Mouse (Mus musculus): Measurements from ENCODE around the gene Gm10251. TPM values are rescaled to one million over a fixed set of nuclear protein-coding genes. Genes with fewer than 3 reads are reported as not detected.
"Not testable (repeated sequence)": the region's sequence is repeated elsewhere in the genome, so short reads cannot be mapped to it uniquely, and the experiment has no call there.

Gm10251 gene
- polyA plus RNA-seq (2015; fragmentation: Nextera tagmentation; extraction: Ambion mirVana): not detected in 2 replicates

DNA sequence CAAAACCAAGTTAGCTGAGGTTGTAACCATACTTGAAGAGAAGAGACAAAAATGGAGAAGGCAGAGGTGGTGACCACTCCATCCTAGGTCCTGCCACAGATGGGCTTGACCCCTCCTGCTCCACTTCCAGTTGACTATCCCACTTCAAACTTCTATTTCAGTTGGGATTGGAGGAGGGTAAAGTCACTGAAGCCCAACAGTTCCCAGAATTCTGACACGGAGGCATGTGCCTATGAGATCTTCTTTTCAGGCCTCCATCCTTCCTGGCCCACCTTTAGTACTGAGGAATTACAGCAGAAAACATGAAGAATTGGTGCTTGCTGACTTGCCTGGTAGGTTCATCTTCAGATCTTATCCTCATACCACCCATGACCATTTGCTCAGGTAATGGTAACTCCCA is at the start of gene Gm10251:
Gene Gm10251, minus strand, starts transcription at position 101 of the 400 bp plus-strand sequence.
- not testable (repeated sequence) for H3K4me3 ChIP-seq (replicated peaks); H3K9ac ChIP-seq; H3K27me3 ChIP-seq; H3K4me1 ChIP-seq (replicated peaks); H3K9me3 ChIP-seq (replicated peaks); H3K4me2 ChIP-seq; ATAC-seq (ENCODE audit: low read depth); H3K36me3 ChIP-seq; H3K27ac ChIP-seq; DNase-seq
- no CpG with 5 or more reads among the region's 1 CpGs for WGBS (ENCODE audit: insufficient replicate concordance)

DNA sequence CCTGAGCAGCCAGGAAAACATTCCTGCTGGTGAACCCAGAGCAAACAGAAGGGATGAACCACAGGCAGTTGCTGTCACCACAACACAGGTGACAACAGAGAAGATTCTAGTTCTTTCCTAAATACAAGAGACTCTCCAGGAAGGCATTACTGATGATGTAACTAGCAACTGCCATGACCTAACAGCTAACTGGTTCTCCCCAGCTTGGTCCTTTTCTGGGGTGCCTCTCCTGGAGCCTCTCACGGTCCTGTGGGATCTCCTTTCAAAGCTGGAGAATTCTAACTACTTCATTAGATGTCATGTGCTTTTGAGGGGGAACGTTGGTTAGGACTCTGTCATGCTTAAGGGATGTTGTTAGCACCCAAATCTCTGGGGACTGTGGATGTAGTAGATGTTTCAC is 36.2 kb upstream of the Gm10251 start, which contains the start of gene Gm8050:
Gene Gm8050, minus strand, starts transcription at position 101 of the 400 bp plus-strand sequence.
- not testable (repeated sequence) for H3K4me1 ChIP-seq (replicated peaks); ATAC-seq (ENCODE audit: low read depth); H3K9me3 ChIP-seq (replicated peaks); H3K4me3 ChIP-seq (replicated peaks); H3K9ac ChIP-seq; H3K4me2 ChIP-seq; DNase-seq; H3K27ac ChIP-seq; H3K36me3 ChIP-seq; H3K27me3 ChIP-seq
- WGBS (ENCODE audit: insufficient replicate concordance): 25% methylated on average over 1 of the region's 2 CpGs

DNA sequence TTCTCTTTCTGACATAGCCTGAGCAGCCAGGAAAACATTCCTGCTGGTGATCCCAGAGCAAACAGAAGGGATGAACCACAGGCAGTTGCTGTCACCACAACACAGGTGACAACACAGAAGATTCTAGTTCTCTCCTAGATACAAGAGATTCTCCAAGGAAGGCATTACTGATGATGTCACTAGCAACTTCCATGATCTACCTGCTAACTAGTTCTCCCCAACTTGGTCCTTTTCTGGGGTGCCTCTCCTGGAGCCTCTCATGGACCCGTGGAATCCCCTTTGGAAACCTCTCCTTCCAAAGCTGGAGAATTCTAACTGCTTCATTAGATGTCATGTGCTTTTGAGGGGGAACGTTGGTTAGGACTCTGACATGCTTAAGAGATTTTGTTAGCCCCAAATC is 61.7 kb downstream of the Gm10251 start, which contains the start of gene Gm3460:
Gene Gm3460, minus strand, starts transcription at position 101 of the 400 bp plus-strand sequence.
- 47% methylated on average over 1 of the region's 2 CpGs for WGBS (ENCODE audit: insufficient replicate concordance)
- DNase-seq; H3K4me2 ChIP-seq; H3K4me1 ChIP-seq (replicated peaks); H3K27me3 ChIP-seq; H3K9me3 ChIP-seq (replicated peaks); H3K36me3 ChIP-seq; H3K9ac ChIP-seq; H3K27ac ChIP-seq; H3K4me3 ChIP-seq (replicated peaks); ATAC-seq (ENCODE audit: low read depth): not testable (repeated sequence)

DNA sequence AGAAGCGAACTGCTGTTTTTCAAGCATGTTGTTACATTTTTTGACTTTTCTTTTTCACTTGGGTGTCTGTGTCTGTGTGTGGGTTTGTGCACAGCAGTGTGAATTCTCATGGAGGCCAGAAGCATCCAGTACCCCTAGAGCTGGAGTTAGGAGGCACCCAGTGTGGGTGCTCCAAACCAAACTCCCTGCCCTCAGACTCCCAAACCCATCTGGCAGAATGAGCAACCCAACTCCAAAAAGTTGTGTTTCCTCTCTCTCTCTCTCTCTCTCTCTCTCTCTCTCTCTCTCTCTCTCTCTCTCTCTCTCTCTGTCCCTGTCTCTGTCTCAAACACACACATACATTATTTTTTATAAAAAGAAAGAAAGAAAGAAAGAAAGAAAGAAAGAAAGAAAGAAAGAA is 77.5 kb downstream of the Gm10251 start:
- H3K27ac ChIP-seq; H3K4me1 ChIP-seq (replicated peaks); H3K9ac ChIP-seq; H3K4me2 ChIP-seq; H3K27me3 ChIP-seq; H3K4me3 ChIP-seq (replicated peaks); H3K9me3 ChIP-seq (replicated peaks); ATAC-seq (ENCODE audit: low read depth); H3K36me3 ChIP-seq; DNase-seq: not testable (repeated sequence)
- WGBS (ENCODE audit: insufficient replicate concordance): no CpG with 5 or more reads among the region's 1 CpGs

DNA sequence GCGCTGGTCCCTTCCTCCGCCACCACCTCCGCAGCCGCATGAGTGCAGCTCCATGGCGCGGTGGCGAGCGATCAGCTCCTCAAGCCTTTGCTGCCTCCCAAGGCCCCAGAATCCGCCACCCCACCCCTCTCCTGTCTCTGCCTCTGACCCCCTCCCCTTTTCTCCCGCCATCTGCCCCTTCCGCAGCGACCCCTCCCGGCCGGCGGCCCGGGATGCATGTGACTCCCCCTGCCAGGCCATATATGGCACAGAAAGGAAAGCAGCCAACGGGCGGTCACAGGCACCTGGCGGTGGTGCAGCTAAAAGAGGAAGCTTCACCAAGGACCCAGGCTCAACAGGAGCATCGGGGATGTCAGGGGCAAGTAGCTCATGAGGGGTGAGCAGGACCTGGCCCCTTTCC is 79.0 kb downstream of the Gm10251 start:
- not testable (repeated sequence) for H3K4me1 ChIP-seq (replicated peaks); H3K4me3 ChIP-seq (replicated peaks); ATAC-seq (ENCODE audit: low read depth); H3K36me3 ChIP-seq; H3K27ac ChIP-seq; H3K9ac ChIP-seq; H3K9me3 ChIP-seq (replicated peaks); H3K27me3 ChIP-seq; DNase-seq
- H3K4me2 ChIP-seq: peak overlapping the region; percentile 36
- 10% methylated on average over 18 of the region's 20 CpGs for WGBS (ENCODE audit: insufficient replicate concordance)

DNA sequence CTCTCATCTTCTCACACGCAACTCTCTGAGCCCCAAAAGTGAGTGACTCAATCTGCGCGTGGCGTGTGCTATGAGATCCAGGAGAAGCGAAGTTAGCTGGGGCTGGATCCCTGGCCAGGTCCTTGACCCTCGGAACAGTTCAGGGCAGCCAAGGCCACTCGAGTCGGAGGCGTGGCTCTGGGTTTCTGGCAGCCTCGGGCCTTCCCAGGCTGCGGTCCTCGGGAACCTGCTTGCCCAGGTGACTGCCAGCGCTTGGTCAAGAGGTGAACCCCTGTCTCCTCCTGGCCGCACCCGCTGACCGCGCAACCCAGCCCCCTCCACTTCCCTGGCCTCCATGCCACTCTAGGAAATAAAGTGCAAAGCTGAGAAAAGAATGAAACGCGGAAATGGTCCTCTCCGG is 79.4 kb downstream of the Gm10251 start:
- H3K36me3 ChIP-seq; H3K4me3 ChIP-seq (replicated peaks); ATAC-seq (ENCODE audit: low read depth); H3K9ac ChIP-seq; H3K9me3 ChIP-seq (replicated peaks); H3K27ac ChIP-seq; DNase-seq; H3K4me1 ChIP-seq (replicated peaks); H3K27me3 ChIP-seq: not testable (repeated sequence)
- H3K4me2 ChIP-seq: peak overlapping the region; percentile 36
- WGBS (ENCODE audit: insufficient replicate concordance): 7% methylated on average over 17 of the region's 20 CpGs

DNA sequence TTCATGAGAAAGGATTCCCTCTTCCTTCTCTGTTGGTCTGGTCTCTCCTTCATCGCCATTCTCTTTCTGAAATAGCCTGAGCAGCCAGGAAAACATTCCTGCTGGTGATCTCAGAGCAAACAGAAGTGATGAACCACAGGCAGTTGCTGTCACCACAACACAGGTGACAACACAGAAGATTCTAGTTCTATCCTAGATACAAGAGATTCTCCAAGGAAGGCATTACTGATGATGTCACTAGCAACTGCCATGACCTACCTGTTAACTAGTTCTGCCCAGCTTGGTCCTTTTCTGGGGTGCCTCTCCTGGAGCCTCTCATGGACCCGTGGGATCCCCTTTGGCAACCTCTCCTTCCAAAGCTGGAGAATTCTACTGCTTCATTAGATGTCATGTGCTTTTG is 93.5 kb downstream of the Gm10251 start, which contains the start of gene Gm3629:
Gene Gm3629, minus strand, starts transcription at position 101 of the 400 bp plus-strand sequence.
- not testable (repeated sequence) for H3K27ac ChIP-seq; H3K36me3 ChIP-seq; DNase-seq; ATAC-seq (ENCODE audit: low read depth); H3K9ac ChIP-seq; H3K4me2 ChIP-seq; H3K27me3 ChIP-seq; H3K4me3 ChIP-seq (replicated peaks); H3K9me3 ChIP-seq (replicated peaks); H3K4me1 ChIP-seq (replicated peaks)
- WGBS (ENCODE audit: insufficient replicate concordance): 22% methylated on average over 1 of the region's 2 CpGs

Other genes starting within 250 kb of the Gm10251 start
- not detected in 2 replicates for gene Gm3594, start 239.6 kb downstream of the Gm10251 start, polyA plus RNA-seq (2015; fragmentation: Nextera tagmentation; extraction: Ambion mirVana)
- not detected in 2 replicates for gene Gm8356, start 146.9 kb downstream of the Gm10251 start, polyA plus RNA-seq (2015; fragmentation: Nextera tagmentation; extraction: Ambion mirVana)
- not detected in 2 replicates for gene Gm3629, start 93.6 kb downstream of the Gm10251 start, polyA plus RNA-seq (2015; fragmentation: Nextera tagmentation; extraction: Ambion mirVana)
- not detected in 2 replicates for gene Gm3460, start 61.8 kb downstream of the Gm10251 start, polyA plus RNA-seq (2015; fragmentation: Nextera tagmentation; extraction: Ambion mirVana)
- not detected in 2 replicates for gene Gm8050, start 36.1 kb upstream of the Gm10251 start, polyA plus RNA-seq (2015; fragmentation: Nextera tagmentation; extraction: Ambion mirVana)
- gene Gm3636, start 58.2 kb upstream of the Gm10251 start, polyA plus RNA-seq (2015; fragmentation: Nextera tagmentation; extraction: Ambion mirVana): 0.13 and 0.24 TPM in 2 replicates
- gene Gm8362, start 90.2 kb upstream of the Gm10251 start, polyA plus RNA-seq (2015; fragmentation: Nextera tagmentation; extraction: Ambion mirVana): not detected in 2 replicates
- not detected in 2 replicates for gene Gm3642, start 156.1 kb upstream of the Gm10251 start, polyA plus RNA-seq (2015; fragmentation: Nextera tagmentation; extraction: Ambion mirVana)
- 0.08 TPM in 1 of 2 replicates, not detected in the other for gene Gm3667, start 205.8 kb upstream of the Gm10251 start, polyA plus RNA-seq (2015; fragmentation: Nextera tagmentation; extraction: Ambion mirVana)